Mouse (Mus musculus) heart, embryonic 14.5 days (tissue): ENCODE measurements around the gene Nptx2. TPM values are rescaled to one million over a fixed set of nuclear protein-coding genes. Genes with fewer than 3 reads are reported as not detected.
A peak's percentile ranks its signal among the peaks of the same experiment; 100 is the strongest.

ENCODE experiments used
- ATAC-seq: fragments of 200-750 bp; cut with Nextera tagmentation; 2 replicates; pipeline ENCODE4 v1.8.0; 2017; ENCODE audit warnings: low read depth, moderate TSS enrichment; ENCODE audit not compliant: insufficient number of reproducible peaks, insufficient read depth, low FRiP score
- H3K27ac ChIP-seq, 2 experiments: fragments of 200-500 bp in 1 of 2; fragments of 300-500 bp in 1 of 2; sonication (generic) in 1 of 2; replicated peaks in 1 of 2; 2 replicates each; pipeline ENCODE4 v1.5.1; 2012 to 2014; ENCODE audit warnings: low read depth in 2 of 2, low read length in 2 of 2, control low read depth in 1 of 2, mild to moderate bottlenecking in 1 of 2, mixed read lengths in 1 of 2; ENCODE audit not compliant: control insufficient read depth in 1 of 2, insufficient read depth in 1 of 2
- H3K27me3 ChIP-seq: fragments of 300-500 bp; sonication (generic); 2 replicates; pipeline ENCODE4 v1.6.1; 2014; ENCODE audit warnings: mild to moderate bottlenecking, low read length, control low read depth; ENCODE audit not compliant: control insufficient read depth, insufficient read depth
- H3K36me3 ChIP-seq: fragments of 300-500 bp; sonication (generic); 2 replicates; pipeline ENCODE4 v1.6.1; 2014; ENCODE audit warnings: mild to moderate bottlenecking, control low read depth, low read length, mixed read lengths; ENCODE audit not compliant: control insufficient read depth, insufficient read depth
- H3K4me1 ChIP-seq, 2 experiments: fragments of 200-500 bp in 1 of 2; fragments of 300-500 bp in 1 of 2; sonication (generic) in 1 of 2; 2 replicates each; pipeline ENCODE4 v1.6.1; 2012 to 2014; ENCODE audit warnings: low read length in 2 of 2, control low read depth in 1 of 2, mixed read lengths in 1 of 2; ENCODE audit not compliant: control insufficient read depth in 2 of 2, insufficient read depth in 2 of 2
- H3K4me2 ChIP-seq: fragments of 300-500 bp; sonication (generic); 2 replicates; pipeline ENCODE4 v1.6.1; 2014; ENCODE audit warnings: mild to moderate bottlenecking, low read length
- H3K4me3 ChIP-seq, 2 experiments: fragments of 200-500 bp in 1 of 2; fragments of 300-500 bp in 1 of 2; sonication (generic) in 1 of 2; 2 replicates each; pipeline ENCODE4 v1.5.1; 2012 to 2014; ENCODE audit warnings: low read length in 2 of 2, mild to moderate bottlenecking in 2 of 2, control low read depth in 1 of 2, low read depth in 1 of 2, moderate library complexity in 1 of 2; ENCODE audit not compliant: control insufficient read depth in 1 of 2, insufficient read depth in 1 of 2
- H3K9ac ChIP-seq: fragments of 300-500 bp; sonication (generic); 2 replicates; pipeline ENCODE4 v1.6.1; 2014; ENCODE audit warnings: mild to moderate bottlenecking, low read length
- H3K9me3 ChIP-seq: fragments of 300-500 bp; sonication (generic); 2 replicates; pipeline ENCODE4 v1.6.1; 2016; ENCODE audit warnings: low read length, control low read depth; ENCODE audit not compliant: control insufficient read depth
- WGBS: fragments of 180-500 bp; shearing (Covaris S2); extraction: QIAGEN DNeasy Blood & Tissue Kit; methylation state at CpG from one replicate; pipeline ENCODE4 v1.1.7; 2014; 5-methylcytosine and 5-hydroxymethylcytosine counted together
- polyA plus RNA-seq: library from polyadenylated mRNA; unstranded; fragments of >200 nt; fragmentation: Nextera tagmentation; extraction: Ambion mirVana; gene quantifications from 2 replicates; pipeline ENCODE4 v1.2.1, GENCODE M21; 2014

Gene Nptx2
- 0.08 and 0.20 TPM in 2 replicates for polyA plus RNA-seq

DNA sequence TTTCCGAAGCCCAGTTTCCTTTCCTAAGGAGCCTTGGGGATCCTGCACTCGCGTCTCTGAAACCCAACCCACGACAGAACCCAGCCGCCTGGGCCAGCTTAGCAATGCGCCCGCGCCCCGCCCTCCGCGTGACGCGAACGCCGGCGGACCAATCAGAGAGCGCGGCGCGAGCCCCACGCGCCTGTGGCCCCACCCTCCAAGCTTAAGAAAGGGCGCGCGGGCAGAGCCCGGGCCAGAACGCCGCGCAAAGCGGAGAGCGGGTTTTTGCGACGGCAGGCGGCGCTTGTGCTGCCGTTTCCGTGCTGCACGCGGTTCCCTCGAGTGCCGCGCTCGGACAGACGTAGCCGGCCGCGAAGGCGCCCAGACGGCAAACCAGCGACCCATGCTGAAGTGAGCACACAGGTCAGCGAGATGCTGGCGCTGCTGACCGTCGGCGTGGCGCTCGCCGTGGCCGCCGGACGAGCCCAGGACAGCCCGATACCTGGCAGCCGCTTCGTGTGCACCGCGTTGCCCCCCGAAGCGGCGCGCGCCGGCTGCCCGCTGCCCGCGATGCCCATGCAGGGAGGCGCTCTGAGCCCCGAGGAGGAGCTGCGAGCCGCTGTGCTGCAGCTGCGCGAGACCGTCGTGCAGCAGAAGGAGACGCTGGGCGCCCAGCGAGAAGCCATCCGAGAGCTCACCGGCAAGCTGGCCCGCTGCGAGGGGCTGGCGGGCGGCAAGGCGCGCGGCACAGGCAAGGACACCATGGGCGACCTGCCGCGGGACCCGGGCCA, at the start of gene Nptx2:
TSS of gene Nptx2 (plus strand) at position 250 of the 770 bp plus-strand sequence.
- peak within 1 kb of the TSS; percentile 28 to 30 for H3K4me3 ChIP-seq
- H3K36me3 ChIP-seq, result no peaks in the 10 kb centered on the region
- peaks cover 0 to 7% of the 10 kb centered on the region in 2 experiments; a peak in 2 of 4 replicates for H3K4me1 ChIP-seq
- ATAC-seq, result peak; percentile 83
- WGBS, result 1% methylated on average over 89 of the region's 99 CpGs
- peak within 1 kb of the TSS; percentile 60 for H3K4me2 ChIP-seq
- peaks cover 72% of the 10 kb centered on the region for H3K27me3 ChIP-seq
- no peak within 1 kb of the TSS for H3K27ac ChIP-seq
- H3K9ac ChIP-seq, result no peak within 1 kb of the TSS
- H3K9me3 ChIP-seq, result no peaks in the 10 kb centered on the region

- WGBS, result 78% methylated on average over 7 of the region's 7 CpGs
- H3K36me3 ChIP-seq, result no peaks in the 10 kb centered on the region
- H3K27me3 ChIP-seq, result no peaks in the 10 kb centered on the region
- no peak overlapping the region for H3K4me3 ChIP-seq
- no peak for ATAC-seq
- H3K27ac ChIP-seq, result no peak overlapping the region
- H3K9ac ChIP-seq, result no peak overlapping the region
- no peak overlapping the region for H3K4me2 ChIP-seq
- no peaks in the 10 kb centered on the region for H3K4me1 ChIP-seq
- H3K9me3 ChIP-seq, result no peaks in the 10 kb centered on the region
These were observed 49.2 kb upstream of the Nptx2 start for GRCm38 (mm10) chr5:144496481-144496880.

GRCm38 (mm10) chr5:144504239-144504638, 41.5 kb upstream of the Nptx2 start:
- Histone ChIP-seq H3K9me3 (peaks cover 5% of the 10 kb centered on the region; the same call in 1 of the 2 replicates), H3K4me1 (no peaks in the 10 kb centered on the region), H3K36me3 (no peaks in the 10 kb centered on the region), H3K9ac (no peak overlapping the region), H3K27ac (no peak overlapping the region), H3K4me3 (no peak overlapping the region), H3K4me2 (no peak overlapping the region), H3K27me3 (no peaks in the 10 kb centered on the region; the same call in 1 of the 2 replicates)
- no peak for ATAC-seq
- 83% methylated on average over 10 of the region's 10 CpGs for WGBS

DNA sequence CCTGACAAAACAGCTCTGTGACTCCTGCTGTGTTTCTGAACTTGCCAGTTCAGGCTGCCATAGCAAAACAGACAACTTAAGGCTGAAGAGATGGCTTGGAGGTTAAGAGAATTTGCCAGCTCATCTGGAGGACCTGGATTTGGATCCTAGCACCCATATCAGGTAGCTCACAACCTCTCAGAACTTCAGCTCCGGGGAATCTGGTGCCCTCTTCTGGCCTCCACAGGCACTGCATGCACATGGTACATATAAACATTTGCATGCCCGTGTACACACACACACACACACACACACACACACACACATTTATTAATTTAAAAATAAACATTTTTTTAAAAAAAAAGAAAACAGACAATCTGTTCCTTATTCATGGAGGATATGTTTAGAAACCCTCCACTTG, 40.0 kb upstream of the Nptx2 start:
- Histone ChIP-seq H3K9ac (no peak overlapping the region), H3K27me3 (no peaks in the 10 kb centered on the region; the same call in 1 of the 2 replicates), H3K4me3 (no peak overlapping the region), H3K27ac (no peak overlapping the region), H3K36me3 (no peaks in the 10 kb centered on the region), H3K4me2 (no peak overlapping the region), H3K9me3 (peaks cover 5% of the 10 kb centered on the region; the same call in 1 of the 2 replicates), H3K4me1 (no peaks in the 10 kb centered on the region)
- no peak for ATAC-seq
- WGBS, result 88% methylated on average over 2 of the region's 2 CpGs

GRCm38 (mm10) chr5:144506156-144506555, 39.5 kb upstream of the Nptx2 start:
- no peak for ATAC-seq
- Histone ChIP-seq H3K27me3 (no peaks in the 10 kb centered on the region; the same call in 1 of the 2 replicates), H3K36me3 (no peaks in the 10 kb centered on the region), H3K9me3 (peaks cover 5% of the 10 kb centered on the region; the same call in 1 of the 2 replicates), H3K4me3 (no peak overlapping the region), H3K27ac (no peak overlapping the region), H3K9ac (no peak overlapping the region), H3K4me2 (no peak overlapping the region), H3K4me1 (no peaks in the 10 kb centered on the region)
- 74% methylated on average over 4 of the region's 4 CpGs for WGBS

DNA sequence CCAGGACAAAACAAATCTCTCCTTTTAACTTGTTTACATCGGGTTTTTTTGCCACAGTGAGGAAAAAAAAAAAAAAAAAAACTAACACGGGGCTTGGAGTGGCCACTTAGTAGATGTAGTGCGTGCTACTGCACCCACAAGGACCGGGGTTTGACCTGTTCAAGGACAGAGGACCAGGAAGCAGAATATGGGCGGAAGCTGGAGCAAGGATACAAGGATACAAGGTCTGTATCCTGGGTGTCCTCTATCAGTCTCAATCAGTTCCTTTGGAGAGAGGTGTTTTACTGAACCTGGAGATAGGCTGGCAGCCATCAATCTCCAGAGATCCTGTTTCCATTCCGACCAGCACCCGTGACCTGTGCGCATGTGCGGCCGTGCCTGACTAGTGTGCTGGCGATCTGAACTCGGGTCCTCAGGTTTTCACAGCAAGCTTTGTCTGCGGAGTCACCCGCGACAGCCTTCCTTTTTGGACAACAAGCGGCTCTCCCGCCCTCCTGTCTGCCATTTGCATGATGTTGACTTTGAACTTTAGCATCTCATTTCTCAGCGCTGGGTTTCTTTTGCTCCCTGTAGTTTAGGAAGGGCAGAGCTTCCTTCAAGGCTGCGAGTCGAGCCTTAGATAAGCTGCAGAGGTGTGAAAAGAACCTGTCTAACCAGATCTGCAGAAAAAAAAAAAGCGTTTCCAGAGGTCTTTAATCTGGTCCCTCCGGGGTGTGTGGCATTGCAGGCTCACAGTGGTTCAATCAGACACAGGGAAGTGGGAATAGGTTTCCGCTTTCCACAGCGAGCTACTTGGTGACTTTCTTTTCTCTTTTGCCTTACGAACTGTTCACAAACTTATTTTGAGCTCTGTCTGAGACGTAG, 38.8 kb upstream of the Nptx2 start:
- Histone ChIP-seq H3K9me3 (peaks cover 5% of the 10 kb centered on the region; the same call in 1 of the 2 replicates), H3K27me3 (no peaks in the 10 kb centered on the region; the same call in 1 of the 2 replicates), H3K27ac (no peak overlapping the region), H3K4me1 (no peaks in the 10 kb centered on the region), H3K36me3 (no peaks in the 10 kb centered on the region), H3K4me2 (peak overlapping the region; percentile 29), H3K9ac (no peak overlapping the region), H3K4me3 (no peak overlapping the region; a peak in 1 of 4 replicates)
- no peak for ATAC-seq
- WGBS, result 18% methylated on average over 26 of the region's 26 CpGs

- no peaks in the 10 kb centered on the region; the same call in 1 of the 2 replicates for H3K27me3 ChIP-seq
- H3K9ac ChIP-seq, result no peak overlapping the region
- 44% methylated on average over 7 of the region's 7 CpGs for WGBS
- no peak for ATAC-seq
- H3K9me3 ChIP-seq, result peaks cover 5% of the 10 kb centered on the region; the same call in 1 of the 2 replicates
- no peak overlapping the region for H3K4me2 ChIP-seq
- H3K27ac ChIP-seq, result no peak overlapping the region
- no peaks in the 10 kb centered on the region for H3K4me1 ChIP-seq
- no peaks in the 10 kb centered on the region for H3K36me3 ChIP-seq
- H3K4me3 ChIP-seq, result no peak overlapping the region
These were observed 36.3 kb upstream of the Nptx2 start for GRCm38 (mm10) chr5:144509431-144509830.
